Mouse (Mus musculus): ENCODE results near the gene Il12rb1. TPM values are rescaled to one million over a fixed set of nuclear protein-coding genes. Genes with fewer than 3 reads are reported as not detected.

Il12rb1 gene
- polyA plus RNA-seq, 1 experiment from 2014 or later, result not detected

DNA sequence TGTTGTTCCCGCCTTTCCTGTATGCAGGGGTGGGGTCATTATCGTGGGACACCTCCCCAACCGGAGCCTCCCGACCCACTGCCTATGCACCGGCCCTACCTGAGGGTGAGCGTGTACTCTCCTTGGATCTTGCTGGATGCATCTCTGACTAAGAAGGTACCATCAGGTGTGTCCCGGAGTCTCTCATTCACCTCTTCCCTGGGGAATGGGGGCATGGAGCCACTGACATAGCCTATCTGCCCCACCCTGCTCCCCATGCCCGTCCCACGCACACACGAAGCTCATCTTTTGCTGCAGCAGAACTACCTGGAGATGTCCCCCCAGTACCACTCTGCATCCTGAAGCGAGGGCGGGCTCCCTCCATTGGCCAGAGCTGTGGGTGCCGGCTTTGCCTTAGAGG is 37.5 kb upstream of the Il12rb1 start:
- ATAC-seq (ENCODE audit: insufficient read depth, low FRiP score, low TSS enrichment) (no peak), DNase-seq (ENCODE audit: low spot score) (no peak)
- H3K4me3 ChIP-seq (ENCODE audit: low read depth, low read length), result no peak overlapping the region
- peaks cover 17% of the 10 kb centered on the region for H3K4me1 ChIP-seq (ENCODE audit: control insufficient read depth, insufficient read depth, low read length)
- no peaks in the 10 kb centered on the region for H3K27me3 ChIP-seq (ENCODE audit: control insufficient read depth, insufficient read depth, low read length)
- H3K4me2 ChIP-seq (ENCODE audit: low read depth), result no peak overlapping the region
- H3K9me3 ChIP-seq (ENCODE audit: control insufficient read depth, low read length), result no peaks in the 10 kb centered on the region
- peaks cover 17% of the 10 kb centered on the region for H3K36me3 ChIP-seq (ENCODE audit: control insufficient read depth, insufficient read depth, low read length)
- no peak overlapping the region for H3K9ac ChIP-seq (ENCODE audit: low read length)
- no peak overlapping the region for H3K27ac ChIP-seq (ENCODE audit: low read depth, low read length)
- 93% methylated on average over 13 of the region's 13 CpGs for WGBS

DNA sequence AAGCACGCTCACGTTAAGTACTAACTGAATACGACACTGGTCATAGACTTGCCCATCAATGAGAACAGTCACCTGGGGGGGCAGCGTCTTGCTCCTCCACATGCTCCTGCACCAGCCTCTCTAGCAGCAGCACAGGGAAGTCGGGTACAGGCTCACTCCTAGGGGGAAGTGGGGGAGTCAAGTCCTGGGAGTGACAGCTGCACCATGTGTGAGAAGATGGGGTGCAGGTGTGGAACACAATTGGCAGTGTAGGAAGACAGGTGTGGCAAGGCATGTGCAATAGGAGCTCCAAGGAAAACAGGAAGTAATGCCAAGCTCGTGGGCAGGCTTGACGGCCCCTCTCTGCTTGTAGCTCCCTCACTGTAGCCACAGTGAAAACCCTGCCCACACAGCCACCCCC is 37.0 kb upstream of the Il12rb1 start:
- 94% methylated on average over 7 of the region's 7 CpGs for WGBS
- H3K4me2 ChIP-seq (ENCODE audit: low read depth), result no peak overlapping the region

DNA sequence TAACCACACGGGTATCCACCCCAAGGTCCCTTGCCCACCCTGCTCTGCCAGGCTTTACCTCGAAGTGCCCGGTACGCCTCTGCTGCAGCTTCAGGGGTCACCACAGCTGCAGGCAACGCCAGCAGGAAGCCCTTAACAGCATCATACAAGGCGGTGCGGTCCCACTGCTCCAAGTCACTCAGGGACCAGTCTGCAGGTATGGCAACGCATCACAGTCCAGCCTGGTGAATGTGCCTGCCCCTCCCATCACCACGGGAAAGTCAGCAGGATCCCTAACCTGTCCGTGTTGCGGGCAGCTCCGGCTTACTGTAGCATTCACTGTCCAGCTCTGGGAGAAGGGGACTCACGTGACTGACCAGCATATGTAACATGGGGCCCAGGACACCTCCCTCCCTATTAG is 36.2 kb upstream of the Il12rb1 start:
- DNase-seq (ENCODE audit: low spot score) (no peak), ATAC-seq (ENCODE audit: insufficient read depth, low FRiP score, low TSS enrichment) (no peak)
- Histone ChIP-seq H3K4me2 (ENCODE audit: low read depth) (no peak overlapping the region), H3K36me3 (ENCODE audit: control insufficient read depth, insufficient read depth, low read length) (peaks cover 17% of the 10 kb centered on the region), H3K4me3 (ENCODE audit: low read depth, low read length) (no peak overlapping the region), H3K27ac (ENCODE audit: low read depth, low read length) (no peak overlapping the region), H3K9ac (ENCODE audit: low read length) (no peak overlapping the region), H3K27me3 (ENCODE audit: control insufficient read depth, insufficient read depth, low read length) (no peaks in the 10 kb centered on the region), H3K4me1 (ENCODE audit: control insufficient read depth, insufficient read depth, low read length) (0 out of 2 replicates have a peak, but pooled peaks cover 5% of the 10 kb centered on the region), H3K9me3 (ENCODE audit: control insufficient read depth, low read length) (no peaks in the 10 kb centered on the region)
- 95% methylated on average over 13 of the region's 13 CpGs for WGBS

More for the DNA sequence above, 37.0 kb upstream of the Il12rb1 start:
- H3K9ac ChIP-seq (ENCODE audit: low read length), result no peak overlapping the region
- no peak for DNase-seq (ENCODE audit: low spot score)
- peaks cover 17% of the 10 kb centered on the region for H3K36me3 ChIP-seq (ENCODE audit: control insufficient read depth, insufficient read depth, low read length)
- H3K9me3 ChIP-seq (ENCODE audit: control insufficient read depth, low read length), result no peaks in the 10 kb centered on the region
- no peak overlapping the region for H3K4me3 ChIP-seq (ENCODE audit: low read depth, low read length)
- peaks cover 13% of the 10 kb centered on the region for H3K4me1 ChIP-seq (ENCODE audit: control insufficient read depth, insufficient read depth, low read length)
- H3K27me3 ChIP-seq (ENCODE audit: control insufficient read depth, insufficient read depth, low read length), result no peaks in the 10 kb centered on the region
- no peak overlapping the region for H3K27ac ChIP-seq (ENCODE audit: low read depth, low read length)
- no peak for ATAC-seq (ENCODE audit: insufficient read depth, low FRiP score, low TSS enrichment)

DNA sequence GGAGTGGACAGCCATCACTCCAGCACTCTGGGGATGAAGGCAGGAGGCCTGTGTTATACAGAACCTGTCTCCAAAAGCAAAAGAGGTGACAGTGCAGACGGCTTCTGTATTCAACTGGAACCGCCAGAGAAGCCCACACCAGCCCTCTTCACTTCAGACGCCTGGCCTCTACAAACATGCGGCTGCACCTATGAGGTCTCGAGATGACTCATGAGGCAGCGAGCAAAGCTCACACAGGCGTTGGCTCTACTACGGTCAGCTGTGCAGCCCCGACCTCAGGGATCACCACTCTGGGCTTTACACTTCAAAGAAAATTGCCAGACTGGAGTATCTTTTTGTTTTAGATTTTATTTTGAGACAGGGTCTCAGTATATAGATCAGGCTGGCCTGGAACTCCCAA is 35.4 kb upstream of the Il12rb1 start:
- H3K4me1 ChIP-seq (ENCODE audit: control insufficient read depth, insufficient read depth, low read length), result peaks cover 9% of the 10 kb centered on the region; the same call in 1 of the 2 replicates
- H3K4me2 ChIP-seq (ENCODE audit: low read depth), result no peak overlapping the region
- H3K9me3 ChIP-seq (ENCODE audit: control insufficient read depth, low read length), result no peaks in the 10 kb centered on the region
- H3K9ac ChIP-seq (ENCODE audit: low read length), result no peak overlapping the region
- DNase-seq (ENCODE audit: low spot score) (no peak), ATAC-seq (ENCODE audit: insufficient read depth, low FRiP score, low TSS enrichment) (no peak)
- peaks cover 17% of the 10 kb centered on the region for H3K36me3 ChIP-seq (ENCODE audit: control insufficient read depth, insufficient read depth, low read length)
- WGBS, result 89% methylated on average over 9 of the region's 9 CpGs
- H3K4me3 ChIP-seq (ENCODE audit: low read depth, low read length), result no peak overlapping the region
- H3K27me3 ChIP-seq (ENCODE audit: control insufficient read depth, insufficient read depth, low read length), result no peaks in the 10 kb centered on the region
- no peak overlapping the region for H3K27ac ChIP-seq (ENCODE audit: low read depth, low read length)

DNA sequence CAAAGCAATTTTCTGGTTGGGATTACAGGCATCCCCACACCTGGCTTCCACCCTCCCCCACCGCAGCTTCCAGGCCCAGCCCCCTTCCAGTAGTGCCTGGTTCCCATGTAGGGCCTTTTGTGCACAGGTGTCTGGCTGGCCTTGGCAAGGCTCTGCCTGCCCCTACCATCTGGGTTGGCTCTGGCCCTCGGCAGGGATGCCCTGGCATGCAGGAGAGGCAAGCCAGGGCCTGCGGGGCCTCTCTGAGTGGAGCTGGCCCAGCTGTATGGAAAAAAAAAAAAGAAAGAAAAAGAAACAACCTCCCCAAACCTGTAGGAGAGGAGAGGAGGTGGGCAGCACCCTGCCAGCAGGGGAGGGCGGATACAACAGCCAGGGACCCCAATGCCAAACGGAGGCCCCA is 34.8 kb upstream of the Il12rb1 start:
- DNase-seq (ENCODE audit: low spot score), result no peak
- 93% methylated on average over 5 of the region's 5 CpGs for WGBS
- Histone ChIP-seq H3K27ac (ENCODE audit: low read depth, low read length) (no peak overlapping the region), H3K27me3 (ENCODE audit: control insufficient read depth, insufficient read depth, low read length) (no peaks in the 10 kb centered on the region), H3K36me3 (ENCODE audit: control insufficient read depth, insufficient read depth, low read length) (peaks cover 15% of the 10 kb centered on the region), H3K9me3 (ENCODE audit: control insufficient read depth, low read length) (no peaks in the 10 kb centered on the region), H3K4me1 (ENCODE audit: control insufficient read depth, insufficient read depth, low read length) (peaks cover 13% of the 10 kb centered on the region; the same call in 1 of the 2 replicates), H3K4me3 (ENCODE audit: low read depth, low read length) (no peak overlapping the region), H3K4me2 (ENCODE audit: low read depth) (no peak overlapping the region), H3K9ac (ENCODE audit: low read length) (no peak overlapping the region)
- no peak for ATAC-seq (ENCODE audit: insufficient read depth, low FRiP score, low TSS enrichment)

DNA sequence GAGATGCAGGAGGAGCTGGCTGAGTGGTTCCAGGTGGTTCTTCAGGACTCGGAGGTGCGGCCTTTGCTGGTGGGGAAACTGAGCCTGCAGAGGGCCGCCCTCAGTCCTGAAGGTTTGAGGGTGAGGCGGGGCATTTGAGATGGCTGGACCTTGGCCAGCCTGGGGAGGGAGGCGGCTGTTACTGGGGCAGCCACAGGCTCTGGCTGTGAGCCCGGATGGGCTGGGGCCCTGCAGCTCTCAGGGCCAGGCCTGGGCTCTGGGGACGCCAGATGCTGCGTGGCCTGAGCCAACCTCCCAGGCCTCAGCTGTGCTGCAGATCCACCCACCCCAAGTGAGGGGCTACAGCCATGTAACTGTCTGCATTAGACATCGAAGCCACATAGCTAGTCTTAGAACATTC is 34.4 kb upstream of the Il12rb1 start:
- Histone ChIP-seq H3K4me3 (ENCODE audit: low read depth, low read length) (no peak overlapping the region), H3K36me3 (ENCODE audit: control insufficient read depth, insufficient read depth, low read length) (peaks cover 11% of the 10 kb centered on the region), H3K9me3 (ENCODE audit: control insufficient read depth, low read length) (no peaks in the 10 kb centered on the region), H3K4me2 (ENCODE audit: low read depth) (no peak overlapping the region), H3K4me1 (ENCODE audit: control insufficient read depth, insufficient read depth, low read length) (peaks cover 13% of the 10 kb centered on the region; the same call in 1 of the 2 replicates), H3K9ac (ENCODE audit: low read length) (peak overlapping the region; percentile 44), H3K27ac (ENCODE audit: low read depth, low read length) (no peak overlapping the region), H3K27me3 (ENCODE audit: control insufficient read depth, insufficient read depth, low read length) (no peaks in the 10 kb centered on the region)
- 81% methylated on average over 9 of the region's 9 CpGs for WGBS
- ATAC-seq (ENCODE audit: insufficient read depth, low FRiP score, low TSS enrichment), result no peak
- no peak for DNase-seq (ENCODE audit: low spot score)

DNA sequence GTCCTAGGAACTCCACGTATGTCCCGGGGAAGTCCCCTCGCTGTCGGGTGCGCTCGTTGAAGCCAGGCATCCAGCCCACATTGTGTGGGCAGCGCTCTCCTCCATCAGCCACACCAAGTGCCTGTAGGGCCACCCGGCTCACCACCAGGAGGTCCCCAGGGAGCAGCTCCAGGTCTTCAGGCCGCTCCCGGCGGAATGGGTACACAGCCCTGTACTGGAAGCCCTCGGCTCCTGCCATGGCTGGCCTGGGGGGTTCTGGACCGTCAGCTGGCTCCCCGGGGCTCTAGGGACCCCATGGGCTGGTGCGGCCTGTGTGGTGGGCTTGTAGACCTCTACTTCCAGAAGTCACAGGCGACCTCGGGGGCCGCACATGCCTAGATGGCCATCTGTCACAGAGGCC is 33.5 kb upstream of the Il12rb1 start:
- Histone ChIP-seq H3K27me3 (ENCODE audit: control insufficient read depth, insufficient read depth, low read length) (no peaks in the 10 kb centered on the region), H3K4me2 (ENCODE audit: low read depth) (no peak overlapping the region; the same call in 1 of the 2 replicates), H3K36me3 (ENCODE audit: control insufficient read depth, insufficient read depth, low read length) (peaks cover 8% of the 10 kb centered on the region), H3K9ac (ENCODE audit: low read length) (no peak overlapping the region), H3K27ac (ENCODE audit: low read depth, low read length) (no peak overlapping the region), H3K4me1 (ENCODE audit: control insufficient read depth, insufficient read depth, low read length) (peaks cover 12% of the 10 kb centered on the region; the same call in 1 of the 2 replicates), H3K9me3 (ENCODE audit: control insufficient read depth, low read length) (no peaks in the 10 kb centered on the region), H3K4me3 (ENCODE audit: low read depth, low read length) (no peak overlapping the region)
- ATAC-seq (ENCODE audit: insufficient read depth, low FRiP score, low TSS enrichment) (no peak), DNase-seq (ENCODE audit: low spot score) (no peak)
- WGBS, result 94% methylated on average over 18 of the region's 18 CpGs

DNA sequence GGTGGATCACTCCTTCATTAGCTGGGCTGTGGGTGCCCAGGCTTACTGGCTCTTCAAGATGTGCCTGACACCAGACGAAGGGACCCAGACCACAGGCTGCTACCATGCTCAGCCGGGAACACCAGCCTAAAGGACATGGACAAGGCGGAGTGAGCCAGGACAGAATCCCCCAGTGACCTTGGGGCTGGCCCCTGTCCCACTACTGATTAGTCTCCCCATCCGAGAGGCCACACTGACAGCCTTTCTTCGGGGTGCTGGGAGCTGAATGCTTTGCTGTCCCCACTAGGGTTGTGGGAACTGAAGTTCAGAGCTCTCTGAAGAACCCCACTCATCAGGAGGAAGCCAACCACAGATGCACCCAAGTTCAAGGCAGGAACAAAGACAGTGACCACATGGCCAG is 33.0 kb upstream of the Il12rb1 start:
- DNase-seq (ENCODE audit: low spot score) (no peak), ATAC-seq (ENCODE audit: insufficient read depth, low FRiP score, low TSS enrichment) (no peak)
- no peak overlapping the region for H3K27ac ChIP-seq (ENCODE audit: low read depth, low read length)
- no peaks in the 10 kb centered on the region for H3K27me3 ChIP-seq (ENCODE audit: control insufficient read depth, insufficient read depth, low read length)
- H3K9ac ChIP-seq (ENCODE audit: low read length), result peak overlapping the region; percentile 96; the same call in 1 of the 2 replicates
- no peaks in the 10 kb centered on the region for H3K9me3 ChIP-seq (ENCODE audit: control insufficient read depth, low read length)
- WGBS, result 95% methylated on average over 5 of the region's 5 CpGs
- H3K36me3 ChIP-seq (ENCODE audit: control insufficient read depth, insufficient read depth, low read length), result peaks cover 4% of the 10 kb centered on the region
- H3K4me1 ChIP-seq (ENCODE audit: control insufficient read depth, insufficient read depth, low read length), result peaks cover 11% of the 10 kb centered on the region; the same call in 1 of the 2 replicates
- no peak overlapping the region for H3K4me3 ChIP-seq (ENCODE audit: low read depth, low read length)
- peak overlapping the region; percentile 97 for H3K4me2 ChIP-seq (ENCODE audit: low read depth)

DNA sequence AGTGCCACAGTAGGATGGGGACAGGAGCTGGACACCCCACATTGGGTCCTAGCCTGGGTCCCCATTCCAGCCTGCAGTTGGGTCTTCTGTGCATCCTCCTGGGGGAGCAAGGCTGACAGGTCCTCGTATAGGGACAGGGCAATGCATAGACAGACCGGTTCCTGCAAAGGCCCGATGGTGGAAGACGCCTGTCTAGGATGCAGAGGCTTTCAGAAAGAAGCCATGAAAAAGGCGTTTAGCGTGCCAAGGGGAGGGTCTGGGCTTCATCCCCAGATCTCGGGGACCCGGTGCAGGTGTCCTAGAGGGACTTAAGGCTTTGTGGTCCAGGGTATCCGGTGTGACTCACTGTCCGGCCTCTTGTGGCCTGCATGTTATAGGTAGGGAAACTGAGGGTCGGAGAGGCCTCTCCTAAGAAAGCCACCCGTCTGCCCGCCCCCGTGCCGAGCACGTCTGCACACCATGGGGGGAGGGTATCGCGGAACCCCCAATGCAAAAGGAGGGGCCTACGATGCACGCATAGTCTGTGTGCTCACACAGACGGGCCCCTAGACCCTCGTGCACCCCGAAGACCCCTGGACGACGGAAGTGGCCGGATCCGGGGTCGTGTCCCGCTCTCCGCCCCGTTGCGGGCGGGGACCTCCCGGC is 32.3 kb upstream of the Il12rb1 start:
- 4% methylated on average over 29 of the region's 34 CpGs for WGBS
- DNase-seq (ENCODE audit: low spot score) (no peak), ATAC-seq (ENCODE audit: insufficient read depth, low FRiP score, low TSS enrichment) (no peak; the same call in 1 of the 2 replicates)

More for the DNA sequence above, 32.3 kb upstream of the Il12rb1 start:
- Histone ChIP-seq H3K4me3 (ENCODE audit: low read depth, low read length) (peak overlapping the region; percentile 83), H3K4me1 (ENCODE audit: control insufficient read depth, insufficient read depth, low read length) (peaks cover 11% of the 10 kb centered on the region; the same call in 1 of the 2 replicates), H3K27ac (ENCODE audit: low read depth, low read length) (peak overlapping the region; percentile 96), H3K36me3 (ENCODE audit: control insufficient read depth, insufficient read depth, low read length) (peaks cover 7% of the 10 kb centered on the region), H3K9me3 (ENCODE audit: control insufficient read depth, low read length) (no peaks in the 10 kb centered on the region), H3K27me3 (ENCODE audit: control insufficient read depth, insufficient read depth, low read length) (no peaks in the 10 kb centered on the region), H3K9ac (ENCODE audit: low read length) (peak overlapping the region; percentile 96), H3K4me2 (ENCODE audit: low read depth) (peak overlapping the region; percentile 97)
